Mouse (Mus musculus) myocyte (in vitro differentiated cells): ENCODE data around the gene Rbm19.

Experiments used
- CEBPB ChIP-seq: IDR thresholded peaks from 2 replicates; pipeline ENCODE4 v1.6.1; 2011; ENCODE audit warnings: mild to moderate bottlenecking, moderate library complexity; ENCODE audit not compliant: poor library complexity, insufficient read depth, severe bottlenecking
- POLR2A ChIP-seq: IDR thresholded peaks from one replicate; pipeline ENCODE4 v1.6.1; 2011; ENCODE audit warnings: low read depth, mild to moderate bottlenecking, control low read depth, moderate library complexity; ENCODE audit not compliant: insufficient read length
- REST ChIP-seq: IDR thresholded peaks from one replicate; pipeline ENCODE4 v1.6.1; 2011; ENCODE audit warnings: mild to moderate bottlenecking, control low read depth, moderate library complexity; ENCODE audit not compliant: insufficient read depth, insufficient read length
- TCF12 ChIP-seq: IDR thresholded peaks from one replicate; pipeline ENCODE4 v1.6.1; 2011; ENCODE audit warnings: mild to moderate bottlenecking, control low read depth; ENCODE audit not compliant: poor library complexity, insufficient read depth, severe bottlenecking
- USF1 ChIP-seq: IDR thresholded peaks from one replicate; pipeline ENCODE4 v1.6.1; 2011; ENCODE audit warnings: low read depth, mild to moderate bottlenecking, control low read depth, moderate library complexity

DNA sequence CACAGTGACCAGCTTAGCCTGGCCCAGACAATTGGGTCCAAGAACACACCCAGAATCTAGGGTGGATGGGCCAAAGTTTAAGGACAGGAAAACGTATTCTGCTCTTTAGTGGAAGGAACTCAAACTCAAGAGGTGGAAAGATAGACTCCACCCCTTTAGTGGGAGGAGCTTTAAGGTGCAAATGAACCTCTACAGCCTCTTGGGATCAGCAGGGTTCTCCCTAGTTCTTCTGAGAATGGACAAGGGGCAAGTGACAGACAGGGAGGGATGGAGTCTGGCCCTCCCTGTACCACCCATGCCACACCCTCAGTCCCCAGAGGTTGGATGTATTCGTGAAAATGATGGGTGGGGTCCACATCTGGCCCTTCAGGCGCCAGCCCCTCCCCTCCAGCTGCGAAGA lies 105.0 kb downstream of the Rbm19 start:
- TF ChIP-seq REST (no peak), POLR2A (no peak), CEBPB (no peak), TCF12 (no peak), USF1 (no peak)
